Mouse (Mus musculus) adrenal gland, postnatal 14 days (tissue): ENCODE data around the gene Tssk2. TPM values are rescaled to one million over a fixed set of nuclear protein-coding genes. Genes with fewer than 3 reads are reported as not detected.

Experiments used
- DNase-seq: peaks from one replicate; pipeline ENCODE4 v3.0.0; 2021; ENCODE audit warnings: mixed read lengths
- total RNA-seq: library from RNA; stranded (reverse); gene quantifications from 2 replicates; pipeline ENCODE4 v1.2.3, GENCODE M21; 2021

Gene Tssk2
- total RNA-seq, 1 experiment from 2014 or later, result not detected

DNA sequence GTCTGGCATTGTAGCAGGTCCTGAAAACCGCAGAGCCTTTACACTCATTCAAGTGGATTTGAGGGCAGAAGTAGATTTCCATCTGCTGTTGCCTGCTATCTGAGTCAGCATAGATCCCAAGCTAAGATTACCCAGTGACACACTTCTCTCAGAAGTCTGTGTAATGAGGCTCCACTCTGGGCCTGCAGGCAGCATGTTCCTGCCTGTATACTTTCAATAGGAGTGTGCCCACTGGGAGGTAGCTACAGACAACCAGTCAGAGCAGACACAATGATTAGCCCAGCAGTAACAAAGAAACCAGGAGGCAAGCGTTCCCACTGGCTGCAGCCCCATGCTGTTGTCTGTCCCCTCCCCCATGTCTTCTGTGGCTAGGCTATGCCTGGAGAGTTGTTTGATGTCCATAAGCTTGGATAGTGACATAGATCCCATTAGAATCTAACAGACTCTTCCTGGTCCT is 51.0 kb downstream of the Tssk2 start:
- no peak for DNase-seq

Other genes with a start within 250 kb of the Tssk2 start
- gene Med15, start 165.7 kb upstream of the Tssk2 start, total RNA-seq, result 51.3 and 60.3 TPM in 2 replicates
- 40.3 and 43.1 TPM in 2 replicates for gene Klhl22, start 139.0 kb upstream of the Tssk2 start, total RNA-seq
- 11.3 and 12.4 TPM in 2 replicates for gene Scarf2, start 101.4 kb upstream of the Tssk2 start, total RNA-seq
- gene B830017H08Rik, start 65.5 kb upstream of the Tssk2 start, total RNA-seq, result not detected in 2 replicates
- gene Car15, start 60.3 kb upstream of the Tssk2 start, total RNA-seq, result 1.3 and 2.2 TPM in 2 replicates
- gene Gm20518, start 7.0 kb upstream of the Tssk2 start, total RNA-seq, result 0.15 and 0.30 TPM in 2 replicates
- gene Tssk1, start 4.4 kb upstream of the Tssk2 start, total RNA-seq, result 0.19 TPM in 1 of 2 replicates, not detected in the other
- gene Dgcr2, start 75 bp upstream of the Tssk2 start, total RNA-seq, result 57.6 and 63.6 TPM in 2 replicates
- 16.0 and 20.2 TPM in 2 replicates for gene Ess2, start 12.7 kb downstream of the Tssk2 start, total RNA-seq
- not detected in 2 replicates for gene Gsc2, start 16.4 kb downstream of the Tssk2 start, total RNA-seq
- 107 and 109 TPM in 2 replicates for gene Slc25a1, start 29.6 kb downstream of the Tssk2 start, total RNA-seq
- not detected in 2 replicates for gene Vpreb2, start 81.8 kb downstream of the Tssk2 start, total RNA-seq
- gene Dgcr6, start 154.2 kb downstream of the Tssk2 start, total RNA-seq, result 55.3 and 58.7 TPM in 2 replicates
- gene Prodh, start 191.6 kb downstream of the Tssk2 start, total RNA-seq, result 37.6 and 37.9 TPM in 2 replicates
- 0.33 and 0.86 TPM in 2 replicates for gene Rtn4r, start 229.0 kb downstream of the Tssk2 start, total RNA-seq